Mouse (Mus musculus): ENCODE measurements at regions not wholly inside any gene's neighbourhood (a gene's known extent, or its start where the extent isn't known, plus 50 kb on each side); places are given as distances from the start of the nearest gene placed in this dataset.

DNA sequence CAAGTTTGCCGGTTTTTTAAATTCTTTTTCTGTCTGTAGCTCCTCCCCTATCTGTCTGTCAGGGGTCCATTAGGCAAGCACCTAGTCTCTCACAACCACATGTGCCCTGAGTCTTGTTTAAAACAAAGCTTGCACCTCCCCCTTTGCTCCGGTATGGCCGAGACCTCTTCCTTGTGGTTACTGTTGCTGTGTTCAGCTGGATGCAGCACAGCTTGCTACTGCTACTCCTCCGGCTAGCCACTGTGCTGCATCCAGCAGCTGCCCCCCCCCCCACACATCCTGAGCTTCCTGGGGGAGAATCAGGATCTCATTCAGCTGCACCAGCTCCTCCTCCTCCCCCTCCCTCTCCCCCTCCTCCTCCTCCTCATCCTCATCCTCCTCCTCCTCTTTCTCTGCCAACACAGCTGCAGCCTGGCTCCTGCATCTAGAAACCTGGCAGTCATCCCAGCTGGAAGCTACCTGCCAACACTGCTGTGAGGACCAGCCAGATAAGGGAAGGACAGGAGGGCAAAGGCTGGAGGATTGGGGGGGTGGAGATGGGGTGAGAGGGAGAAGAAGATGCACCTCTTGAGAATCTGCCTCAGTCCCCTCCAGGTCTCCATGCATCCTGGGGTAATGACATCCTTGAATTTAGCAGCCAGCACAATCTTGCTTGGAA, 114.8 kb upstream of the Tmem260 start:
- no peak overlapping the region for H3K27ac ChIP-seq
- peak overlapping the region; percentile 22; the same call in 1 of the 2 replicates for H3K4me2 ChIP-seq
- no peak overlapping the region for H3K4me3 ChIP-seq
- H3K9ac ChIP-seq, result no peak overlapping the region
- 4% methylated on average over 4 of the region's 4 CpGs for WGBS
- no peak for ATAC-seq (ENCODE audit: insufficient number of reproducible peaks, low FRiP score, low TSS enrichment, low read depth)
- H3K36me3 ChIP-seq, result no peaks in the 10 kb centered on the region
- H3K9me3 ChIP-seq, result no peaks in the 10 kb centered on the region
- no peaks in the 10 kb centered on the region for H3K27me3 ChIP-seq
- H3K4me1 ChIP-seq, result peaks cover 33% of the 10 kb centered on the region

DNA sequence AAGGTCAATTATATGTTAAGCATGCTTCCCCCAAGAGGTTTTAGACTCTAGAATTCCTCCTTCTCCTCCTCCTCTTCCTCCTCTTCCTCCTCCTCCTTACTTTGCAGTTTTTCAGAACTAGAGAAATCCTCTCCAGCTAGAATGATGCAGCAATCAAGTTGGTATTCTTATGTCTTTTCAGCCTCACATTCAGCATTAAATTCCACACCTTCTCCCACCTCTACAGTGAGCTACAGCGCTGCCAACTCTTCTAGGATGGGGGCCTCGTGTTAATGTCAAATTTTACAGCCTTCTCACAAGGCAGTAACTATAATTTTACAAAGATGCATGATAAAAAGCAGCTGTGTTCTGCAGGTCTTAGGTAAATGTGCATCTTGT, 114.3 kb upstream of the Tmem260 start:
- no peak overlapping the region for H3K9ac ChIP-seq
- H3K27ac ChIP-seq, result no peak overlapping the region
- ATAC-seq (ENCODE audit: insufficient number of reproducible peaks, low FRiP score, low TSS enrichment, low read depth), result no peak
- WGBS, result 9% methylated on average over 2 of the region's 2 CpGs
- H3K4me3 ChIP-seq, result no peak overlapping the region
- H3K27me3 ChIP-seq, result no peaks in the 10 kb centered on the region
- no peaks in the 10 kb centered on the region for H3K36me3 ChIP-seq
- H3K4me2 ChIP-seq, result no peak overlapping the region
- peaks cover 33% of the 10 kb centered on the region for H3K4me1 ChIP-seq
- no peaks in the 10 kb centered on the region for H3K9me3 ChIP-seq

DNA sequence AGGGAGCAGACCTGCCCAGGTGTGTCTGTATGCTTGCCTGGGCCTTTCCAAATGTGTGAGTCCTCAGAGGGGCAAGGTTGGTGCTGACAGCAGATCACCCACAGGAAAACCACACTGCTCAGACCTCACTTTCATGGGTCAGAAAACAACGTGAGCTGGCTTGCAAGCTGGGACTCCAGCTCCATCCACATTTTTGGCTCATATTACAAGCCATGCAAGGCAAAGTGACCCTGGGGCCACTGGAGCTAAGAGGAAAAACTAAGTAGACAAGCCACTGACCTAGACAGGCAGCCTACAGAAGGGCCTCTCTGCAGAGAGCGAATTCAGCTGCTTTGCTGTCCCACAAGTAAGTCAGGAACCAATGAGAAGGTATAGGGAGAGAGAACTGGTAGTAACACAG, 113.7 kb upstream of the Tmem260 start:
- no peak for ATAC-seq (ENCODE audit: insufficient number of reproducible peaks, low FRiP score, low TSS enrichment, low read depth)

DNA sequence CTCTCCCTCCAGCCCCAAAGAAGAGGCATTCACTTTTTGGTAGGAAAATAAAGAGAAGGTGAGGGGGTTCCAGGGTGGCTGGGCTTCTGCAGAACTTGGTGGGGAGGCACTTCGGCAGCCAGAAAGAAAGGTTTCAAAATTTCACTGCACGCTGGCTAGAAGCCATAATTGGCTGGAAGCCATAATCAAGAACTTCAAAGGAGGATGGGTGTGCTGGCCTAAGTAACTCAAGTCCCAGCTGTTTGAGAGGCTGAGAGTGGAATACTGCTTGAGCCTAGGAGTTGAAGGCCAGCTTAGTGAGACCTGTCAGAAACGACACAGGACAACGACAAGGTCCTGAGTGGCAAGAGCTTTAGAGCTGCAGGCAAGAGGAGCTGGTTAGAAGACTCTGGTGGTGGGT, 113.3 kb upstream of the Tmem260 start:
- Histone ChIP-seq H3K27ac (peak overlapping the region; percentile 39; the same call in 1 of the 2 replicates), H3K4me1 (peaks cover 33% of the 10 kb centered on the region)

More for the DNA sequence above, 113.7 kb upstream of the Tmem260 start:
- H3K36me3 ChIP-seq, result no peaks in the 10 kb centered on the region
- no peak overlapping the region for H3K4me2 ChIP-seq
- peak overlapping the region; percentile 39; the same call in 1 of the 2 replicates for H3K27ac ChIP-seq
- H3K9ac ChIP-seq, result no peak overlapping the region
- no peak overlapping the region for H3K4me3 ChIP-seq
- peaks cover 33% of the 10 kb centered on the region for H3K4me1 ChIP-seq
- H3K9me3 ChIP-seq, result no peaks in the 10 kb centered on the region
- WGBS, result 21% methylated on average over 2 of the region's 2 CpGs
- no peaks in the 10 kb centered on the region for H3K27me3 ChIP-seq

DNA sequence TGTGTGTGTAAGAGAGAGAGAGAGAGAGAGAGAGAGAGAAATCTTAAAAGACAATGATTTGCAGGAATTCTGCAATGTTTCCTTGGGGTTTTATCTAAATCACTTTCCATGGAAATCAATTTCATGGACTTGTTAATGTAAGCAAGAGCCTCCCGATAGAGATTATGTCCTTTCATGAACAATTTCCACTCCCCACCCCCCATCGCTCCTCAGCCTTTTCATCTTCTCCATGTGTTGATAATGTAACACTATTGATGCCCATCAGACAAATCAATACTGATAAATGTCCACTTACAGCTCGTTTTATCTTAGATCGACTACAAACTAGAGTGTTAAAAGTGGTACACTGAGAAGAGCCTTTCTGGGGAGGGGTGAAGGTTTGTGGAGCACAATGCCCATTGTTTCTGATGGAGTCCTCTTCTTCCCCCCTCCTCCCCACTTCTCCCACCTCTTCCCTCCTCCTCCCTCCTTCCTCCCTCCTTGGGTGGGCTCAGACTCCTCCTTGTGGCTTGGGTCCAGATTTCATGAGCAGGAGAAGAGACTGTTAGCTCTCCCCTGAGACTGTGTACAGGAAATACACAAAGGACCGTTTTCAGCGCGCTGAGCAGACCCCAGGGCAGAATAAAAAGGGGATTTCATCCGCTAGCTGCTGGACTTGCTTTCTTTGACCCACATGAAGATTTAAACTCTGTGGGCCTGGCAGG, 111.7 kb upstream of the Tmem260 start:
- Histone ChIP-seq H3K4me3 (no peak overlapping the region), H3K4me2 (no peak overlapping the region), H3K27me3 (no peaks in the 10 kb centered on the region), H3K36me3 (no peaks in the 10 kb centered on the region), H3K9me3 (no peaks in the 10 kb centered on the region), H3K4me1 (peaks cover 33% of the 10 kb centered on the region), H3K27ac (no peak overlapping the region), H3K9ac (no peak overlapping the region)
- no peak for ATAC-seq (ENCODE audit: insufficient number of reproducible peaks, low FRiP score, low TSS enrichment, low read depth)
- 50% methylated on average over 8 of the region's 8 CpGs for WGBS

More for the DNA sequence above, 113.3 kb upstream of the Tmem260 start:
- no peak overlapping the region for H3K9ac ChIP-seq
- H3K27me3 ChIP-seq, result no peaks in the 10 kb centered on the region
- H3K4me2 ChIP-seq, result no peak overlapping the region
- WGBS, result 12% methylated on average over 4 of the region's 4 CpGs
- no peak for ATAC-seq (ENCODE audit: insufficient number of reproducible peaks, low FRiP score, low TSS enrichment, low read depth)
- no peak overlapping the region for H3K4me3 ChIP-seq
- no peaks in the 10 kb centered on the region for H3K9me3 ChIP-seq
- H3K36me3 ChIP-seq, result no peaks in the 10 kb centered on the region

DNA sequence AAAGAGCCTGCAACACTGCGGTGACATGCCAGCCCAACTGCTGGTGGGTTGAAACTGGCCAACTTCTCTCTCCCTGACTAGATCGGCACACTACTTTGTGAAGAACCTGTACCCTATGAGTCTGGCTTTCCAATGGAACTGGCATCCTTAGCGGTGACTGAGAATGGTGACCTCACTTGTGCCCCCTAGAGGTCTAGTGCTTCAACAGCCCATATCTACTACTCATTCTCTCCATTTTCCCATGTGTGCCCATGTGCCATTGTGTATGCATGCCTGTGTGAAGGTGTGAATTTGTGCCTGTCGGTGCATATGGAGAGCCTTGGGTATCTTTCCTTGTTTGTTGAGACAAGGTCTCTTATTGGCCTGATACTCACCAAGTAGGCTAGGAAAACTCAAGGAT, 106.5 kb upstream of the Tmem260 start:
- Histone ChIP-seq H3K9ac (no peak overlapping the region), H3K4me2 (no peak overlapping the region), H3K27me3 (no peaks in the 10 kb centered on the region), H3K36me3 (no peaks in the 10 kb centered on the region), H3K27ac (no peak overlapping the region), H3K4me1 (no peaks in the 10 kb centered on the region), H3K4me3 (no peak overlapping the region), H3K9me3 (no peaks in the 10 kb centered on the region)
- ATAC-seq (ENCODE audit: insufficient number of reproducible peaks, low FRiP score, low TSS enrichment, low read depth), result no peak
- WGBS, result 79% methylated on average over 4 of the region's 4 CpGs

DNA sequence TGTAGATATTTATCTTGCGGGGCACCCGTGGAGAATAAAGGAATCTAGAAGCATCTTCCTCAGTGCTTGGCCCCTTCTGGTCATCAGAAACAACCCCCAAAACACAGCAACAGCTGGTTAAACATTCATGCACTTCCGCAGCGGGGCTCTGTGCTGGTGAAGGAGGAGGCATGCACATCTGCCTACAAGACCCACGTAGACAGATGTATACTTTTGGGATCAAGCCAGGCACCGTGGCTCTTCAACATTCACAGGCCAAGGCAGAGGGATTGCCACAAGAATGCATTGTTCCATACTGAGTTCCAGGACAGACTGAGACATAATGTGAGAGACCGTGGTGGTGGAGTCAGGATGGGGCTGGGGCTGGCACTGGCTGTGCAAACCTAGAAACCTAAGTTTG, 103.0 kb upstream of the Tmem260 start:
- H3K9ac ChIP-seq, result no peak overlapping the region
- ATAC-seq (ENCODE audit: insufficient number of reproducible peaks, low FRiP score, low TSS enrichment, low read depth), result no peak
- H3K4me2 ChIP-seq, result no peak overlapping the region
- H3K4me3 ChIP-seq, result no peak overlapping the region
- no peaks in the 10 kb centered on the region for H3K9me3 ChIP-seq
- no peak overlapping the region for H3K27ac ChIP-seq
- no peaks in the 10 kb centered on the region for H3K4me1 ChIP-seq
- H3K36me3 ChIP-seq, result no peaks in the 10 kb centered on the region
- H3K27me3 ChIP-seq, result no peaks in the 10 kb centered on the region
- 55% methylated on average over 7 of the region's 7 CpGs for WGBS

DNA sequence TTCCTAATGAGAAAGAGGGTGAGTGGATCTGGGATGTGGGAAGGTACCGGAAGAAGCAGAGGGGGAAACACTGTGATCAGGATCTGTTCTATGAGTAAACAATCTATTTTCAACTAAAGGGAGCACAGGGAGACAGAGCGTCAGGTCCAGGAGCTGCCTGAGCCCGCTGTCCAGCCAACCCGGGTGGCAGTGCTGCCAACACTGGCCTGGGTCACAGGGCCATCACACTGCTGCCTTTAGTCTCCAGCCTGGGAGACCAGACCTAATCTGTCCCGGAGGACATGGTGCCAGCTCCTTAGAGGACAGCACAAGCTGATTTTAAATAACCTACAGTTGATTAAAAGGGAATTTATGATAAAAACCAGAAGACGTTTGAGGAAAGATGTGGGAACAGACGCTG, 100.0 kb upstream of the Tmem260 start:
- H3K36me3 ChIP-seq, result no peaks in the 10 kb centered on the region
- no peak overlapping the region for H3K4me3 ChIP-seq
- H3K27ac ChIP-seq, result no peak overlapping the region
- H3K9me3 ChIP-seq, result no peaks in the 10 kb centered on the region
- H3K27me3 ChIP-seq, result no peaks in the 10 kb centered on the region
- WGBS, result 73% methylated on average over 7 of the region's 7 CpGs
- H3K9ac ChIP-seq, result no peak overlapping the region
- peaks cover 8% of the 10 kb centered on the region; the same call in 1 of the 2 replicates for H3K4me1 ChIP-seq
- no peak overlapping the region for H3K4me2 ChIP-seq
- ATAC-seq (ENCODE audit: insufficient number of reproducible peaks, low FRiP score, low TSS enrichment, low read depth), result no peak

DNA sequence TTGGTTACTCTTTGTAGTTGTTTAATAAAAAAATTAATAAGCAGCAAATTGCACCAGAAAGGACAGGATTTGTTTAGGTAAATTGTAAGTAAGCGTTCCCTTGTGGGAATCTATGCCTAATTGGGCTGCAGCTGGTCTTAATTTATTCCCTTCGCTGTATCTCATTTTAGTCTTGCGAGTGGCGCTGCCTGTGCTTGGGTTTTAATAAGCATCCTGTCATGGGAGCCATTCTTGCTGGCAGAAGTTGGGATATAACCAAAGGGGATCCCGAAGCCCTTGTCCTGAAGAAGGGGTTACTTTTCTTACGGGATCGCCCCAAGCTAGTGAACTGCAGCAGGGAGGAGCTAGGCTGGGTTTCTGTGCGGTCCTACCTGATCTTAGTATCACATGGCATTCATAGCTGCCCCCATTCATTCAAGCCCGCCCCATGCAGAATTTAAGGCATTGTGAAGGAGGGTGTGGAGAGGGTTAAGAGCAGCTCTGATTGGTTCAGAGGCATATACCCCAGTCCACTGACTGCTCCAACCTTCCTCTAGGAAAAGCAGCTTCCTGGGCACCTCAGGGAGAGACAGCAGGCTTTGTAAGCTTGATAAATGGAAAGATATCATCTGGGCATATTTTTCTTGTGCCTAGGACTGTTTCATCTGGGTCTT, 96.4 kb upstream of the Tmem260 start:
- WGBS, result 30% methylated on average over 9 of the region's 9 CpGs
- H3K4me3 ChIP-seq, result no peak overlapping the region
- ATAC-seq (ENCODE audit: insufficient number of reproducible peaks, low FRiP score, low TSS enrichment, low read depth), result no peak

DNA sequence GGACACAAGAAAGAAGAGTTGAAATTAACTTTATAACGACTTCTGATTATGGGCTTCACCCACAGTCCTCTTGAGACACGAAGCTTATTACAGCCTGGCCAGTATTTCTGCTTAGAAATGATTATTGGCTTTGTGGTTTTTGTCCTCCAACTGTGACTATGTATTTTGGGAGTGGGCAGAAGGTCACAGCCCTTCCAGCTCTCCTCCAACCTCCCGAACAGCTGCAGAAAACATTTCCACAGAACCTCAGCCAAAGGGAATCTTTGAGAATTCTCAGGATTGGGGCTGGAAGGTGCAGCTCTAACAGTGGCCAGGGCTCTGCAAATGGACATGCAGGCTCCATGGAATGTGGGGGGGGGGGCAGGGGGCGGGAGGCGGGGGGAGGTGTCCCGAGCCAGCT, 94.3 kb upstream of the Tmem260 start:
- no peak overlapping the region for H3K9ac ChIP-seq
- WGBS, result 53% methylated on average over 6 of the region's 6 CpGs
- no peaks in the 10 kb centered on the region for H3K36me3 ChIP-seq
- H3K27ac ChIP-seq, result no peak overlapping the region
- H3K9me3 ChIP-seq, result no peaks in the 10 kb centered on the region
- H3K4me2 ChIP-seq, result no peak overlapping the region
- no peak overlapping the region for H3K4me3 ChIP-seq
- peaks cover 10% of the 10 kb centered on the region; the same call in 1 of the 2 replicates for H3K4me1 ChIP-seq
- ATAC-seq (ENCODE audit: insufficient number of reproducible peaks, low FRiP score, low TSS enrichment, low read depth), result 0 out of 2 replicates have a peak, but pooled peaks have one; percentile 19
- H3K27me3 ChIP-seq, result no peaks in the 10 kb centered on the region

More for the DNA sequence above, 96.4 kb upstream of the Tmem260 start:
- Histone ChIP-seq H3K27me3 (no peaks in the 10 kb centered on the region), H3K36me3 (no peaks in the 10 kb centered on the region), H3K4me1 (peaks cover 8% of the 10 kb centered on the region; the same call in 1 of the 2 replicates), H3K4me2 (peak overlapping the region; percentile 26; the same call in 1 of the 2 replicates), H3K9ac (no peak overlapping the region), H3K27ac (no peak overlapping the region), H3K9me3 (no peaks in the 10 kb centered on the region)

DNA sequence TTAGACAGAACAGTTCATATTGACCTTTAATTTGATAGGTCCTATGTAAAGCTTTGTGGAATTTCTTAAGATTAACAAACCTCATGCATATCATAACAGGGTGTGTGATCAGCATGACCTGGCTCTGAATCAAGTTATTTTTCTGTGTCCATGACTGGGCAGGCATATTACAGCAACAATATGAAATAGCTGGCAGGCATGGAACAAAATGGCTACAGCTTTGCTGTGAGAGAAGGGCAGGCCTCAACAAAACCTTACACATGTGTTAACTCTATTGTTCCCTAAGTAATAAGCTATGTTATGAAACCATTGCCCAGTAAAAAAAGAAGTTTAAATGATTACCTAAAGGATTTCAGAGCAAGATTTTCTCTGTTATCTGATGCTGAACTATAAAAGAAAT, 93.1 kb upstream of the Tmem260 start:
- Histone ChIP-seq H3K27me3 (0 out of 2 replicates have a peak, but pooled peaks cover 3% of the 10 kb centered on the region), H3K4me2 (no peak overlapping the region), H3K4me1 (peaks cover 16% of the 10 kb centered on the region; the same call in 1 of the 2 replicates), H3K27ac (no peak overlapping the region), H3K4me3 (no peak overlapping the region), H3K36me3 (no peaks in the 10 kb centered on the region), H3K9ac (no peak overlapping the region), H3K9me3 (no peaks in the 10 kb centered on the region)
- ATAC-seq (ENCODE audit: insufficient number of reproducible peaks, low FRiP score, low TSS enrichment, low read depth), result no peak

DNA sequence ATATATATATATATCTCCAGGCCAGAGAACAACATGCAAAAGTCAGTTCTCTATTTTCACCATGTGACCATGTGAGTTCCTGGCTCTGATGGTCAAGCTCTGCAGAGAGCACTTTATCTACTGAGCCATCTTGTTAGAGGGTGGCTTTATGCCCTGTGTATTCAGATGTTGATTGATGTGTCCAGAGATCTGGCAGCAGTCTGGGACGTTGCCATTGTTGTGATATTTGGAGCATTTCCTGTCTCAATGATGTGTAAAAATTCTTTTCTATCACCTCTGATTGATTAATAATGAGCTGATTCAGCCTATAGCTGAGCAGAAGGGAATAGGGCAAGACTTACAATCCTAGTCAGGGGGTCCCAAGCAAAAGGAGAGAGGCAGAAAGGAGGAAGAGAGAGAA, 91.7 kb upstream of the Tmem260 start:
- Histone ChIP-seq H3K4me1 (peaks cover 15% of the 10 kb centered on the region; the same call in 1 of the 2 replicates), H3K4me3 (no peak overlapping the region), H3K36me3 (no peaks in the 10 kb centered on the region), H3K9ac (no peak overlapping the region), H3K4me2 (no peak overlapping the region), H3K27me3 (0 out of 2 replicates have a peak, but pooled peaks cover 3% of the 10 kb centered on the region), H3K9me3 (no peaks in the 10 kb centered on the region), H3K27ac (no peak overlapping the region)
- WGBS, result 27% methylated on average over 1 of the region's 1 CpGs
- ATAC-seq (ENCODE audit: insufficient number of reproducible peaks, low FRiP score, low TSS enrichment, low read depth), result no peak
